In the genomic region with DNA sequence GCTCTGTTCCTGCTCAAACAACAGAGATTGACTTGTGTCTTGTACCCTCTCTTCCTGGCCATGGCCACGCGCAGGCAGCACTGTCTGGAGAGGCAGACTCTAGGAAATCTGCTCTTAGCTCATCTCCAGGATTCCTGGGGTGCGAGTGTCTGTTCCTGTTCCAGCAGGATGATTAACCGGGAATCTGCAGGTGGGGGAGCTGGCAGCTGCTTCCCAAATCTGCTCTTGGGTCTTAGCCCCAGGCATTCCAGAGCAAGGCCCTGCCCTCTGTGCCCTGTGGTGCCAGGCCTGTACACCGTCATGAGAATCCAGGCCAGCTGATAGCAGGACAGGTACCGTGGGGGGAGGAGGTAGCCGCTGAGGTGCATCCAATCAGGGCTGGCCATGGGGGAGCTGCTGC, we compare ENCODE assay signal across 11 mouse cellular contexts. TPM values are rescaled to one million over a fixed set of nuclear protein-coding genes. Genes with fewer than 3 reads are reported as not detected.
DNase-seq lines count a peak whose midpoint lies in the region; ATAC-seq and TF ChIP-seq lines count a peak whose summit lies in the region.
"Had no signal": no experiment of that assay in that cellular context is flagged by ENCODE, and none has a peak within 500 bp of the region (broad histone marks: within the 10 kb centered on the region; RNA-seq: fewer than 3 reads in every experiment).

No protein-coding gene starts in this region.

- 0 out of 2 replicates have a peak, but pooled peaks have one; percentile 5 for TF ChIP-seq CTCF in cerebellum, adult 2 months (IDR thresholded peaks at IDR 0.05; ENCODE audit: borderline replicate concordance, insufficient read depth, low read depth, low read length)

- H3K27me3 ChIP-seq in heart, embryonic 10.5 days (ENCODE audit: insufficient read depth, poor library complexity, severe bottlenecking): peaks cover 27% of the 10 kb centered on the region; the same call in 1 of the 2 replicates
- H3K27me3 ChIP-seq in cerebellum, adult 2 months (ENCODE audit: control insufficient read depth, insufficient read depth, low read length): no peaks in the 10 kb centered on the region
- no peaks in the 10 kb centered on the region for H3K27me3 ChIP-seq in embryonic facial prominence, embryonic 13.5 days

- peak; percentile 21 for DNase-seq in heart, postnatal 4 days
- no peak for DNase-seq in heart, embryonic 10.5 days (ENCODE audit: low spot score)
- peak; percentile 43 for DNase-seq in lung, postnatal 36 days
- DNase-seq in lung, postnatal 10 days: no peak
- DNase-seq in cerebellum, adult 2 months: peak; percentile 90 to 95
- DNase-seq in thymus, adult 18-20 months: no peak
- DNase-seq in spleen, adult 12 weeks (ENCODE audit: low spot score): no peak
- DNase-seq: kidney, adult 2 months; liver, postnatal 0 days; right cerebral cortex, adult 18-20 months had no signal

- no peak overlapping the region for H3K27ac ChIP-seq in heart, embryonic 10.5 days
- no peak overlapping the region for H3K27ac ChIP-seq in cerebellum, adult 2 months (ENCODE audit: insufficient read depth, low read length)
- no peak overlapping the region for H3K27ac ChIP-seq in embryonic facial prominence, embryonic 13.5 days

- H3K4me3 ChIP-seq in heart, embryonic 10.5 days: no peak overlapping the region
- H3K4me3 ChIP-seq in cerebellum, adult 2 months (replicated peaks; ENCODE audit: insufficient read depth, low read depth, low read length): no peak overlapping the region
- no peak overlapping the region for H3K4me3 ChIP-seq in embryonic facial prominence, embryonic 13.5 days

- 71% methylated on average over 7 of the region's 7 CpGs for WGBS in heart, embryonic 10.5 days
- WGBS in cerebellum, adult 2 months: 10% methylated on average over 7 of the region's 7 CpGs
- WGBS in embryonic facial prominence, embryonic 13.5 days: 69% methylated on average over 7 of the region's 7 CpGs

- no peaks in the 10 kb centered on the region for H3K36me3 ChIP-seq in heart, embryonic 10.5 days
- H3K36me3 ChIP-seq in embryonic facial prominence, embryonic 13.5 days: no peaks in the 10 kb centered on the region

- H3K9me3 ChIP-seq in heart, embryonic 10.5 days: no peaks in the 10 kb centered on the region
- no peaks in the 10 kb centered on the region for H3K9me3 ChIP-seq in embryonic facial prominence, embryonic 13.5 days

- no peak overlapping the region for H3K4me2 ChIP-seq in embryonic facial prominence, embryonic 13.5 days

- TF ChIP-seq POLR2A in cerebellum, adult 2 months (IDR thresholded peaks at IDR 0.05; ENCODE audit: borderline replicate concordance, insufficient read depth, low read length): no peak

- no peak for ATAC-seq in embryonic facial prominence, embryonic 13.5 days (ENCODE audit: insufficient number of reproducible peaks, insufficient read depth, low FRiP score, low TSS enrichment, low read depth)
- ATAC-seq: liver, postnatal 0 days had no signal

- H3K9ac ChIP-seq in embryonic facial prominence, embryonic 13.5 days: peak overlapping the region; percentile 21; the same call in 1 of the 2 replicates
- H3K9ac ChIP-seq: liver, postnatal 0 days had no signal

- peaks cover 18% of the 10 kb centered on the region for H3K4me1 ChIP-seq in heart, embryonic 10.5 days
- peaks cover 31% of the 10 kb centered on the region for H3K4me1 ChIP-seq in cerebellum, adult 2 months (ENCODE audit: control insufficient read depth, insufficient read depth, low read length)
- H3K4me1 ChIP-seq in embryonic facial prominence, embryonic 13.5 days: peaks cover 21% of the 10 kb centered on the region; the same call in 1 of the 2 replicates

RNA-seq across cellular contexts. Expression of gene Megf6, which starts 34.0 kb away (rescaled TPM):
- 10 to 100 TPM; 50.0 to 52.8 TPM for total RNA-seq in heart, postnatal 4 days (2021)
- 8.7 and 13.5 TPM in 2 replicates for polyA plus RNA-seq in heart, embryonic 10.5 days (2016; fragmentation: Nextera tagmentation; extraction: Ambion mirVana)
- polyA plus RNA-seq in cerebellum, adult 2 months (2012; rRNA removed): 2.6 and 2.9 TPM in 2 replicates
- 99.7 and 104 TPM in 2 replicates for polyA plus RNA-seq in embryonic facial prominence, embryonic 13.5 days (2015; fragmentation: Nextera tagmentation; extraction: Ambion mirVana)

RNA-seq across cellular contexts. Expression of gene Tprgl, which starts 44.1 kb away (rescaled TPM):
- 100 to 1,000 TPM; 100 to 113 TPM for total RNA-seq in heart, postnatal 4 days (2021)
- polyA plus RNA-seq in heart, embryonic 10.5 days (2016; fragmentation: Nextera tagmentation; extraction: Ambion mirVana): 125 and 140 TPM in 2 replicates
- 261 and 272 TPM in 2 replicates for polyA plus RNA-seq in cerebellum, adult 2 months (2012; rRNA removed)
- 129 and 140 TPM in 2 replicates for polyA plus RNA-seq in embryonic facial prominence, embryonic 13.5 days (2015; fragmentation: Nextera tagmentation; extraction: Ambion mirVana)

Comparison
In these comparisons a context has a peak if more than half of its experiments do, and no peak if none do; other contexts are left out.
1. DNase-seq: peak in heart, postnatal 4 days (single experiment), lung, postnatal 36 days (single experiment) and cerebellum, adult 2 months (2 of 2); none in heart, embryonic 10.5 days (single experiment), lung, postnatal 10 days (single experiment), thymus, adult 18-20 months (0 of 2) and spleen, adult 12 weeks (single experiment).